Mouse (Mus musculus): Measurements from ENCODE around the gene Sirpb1b.

DNA sequence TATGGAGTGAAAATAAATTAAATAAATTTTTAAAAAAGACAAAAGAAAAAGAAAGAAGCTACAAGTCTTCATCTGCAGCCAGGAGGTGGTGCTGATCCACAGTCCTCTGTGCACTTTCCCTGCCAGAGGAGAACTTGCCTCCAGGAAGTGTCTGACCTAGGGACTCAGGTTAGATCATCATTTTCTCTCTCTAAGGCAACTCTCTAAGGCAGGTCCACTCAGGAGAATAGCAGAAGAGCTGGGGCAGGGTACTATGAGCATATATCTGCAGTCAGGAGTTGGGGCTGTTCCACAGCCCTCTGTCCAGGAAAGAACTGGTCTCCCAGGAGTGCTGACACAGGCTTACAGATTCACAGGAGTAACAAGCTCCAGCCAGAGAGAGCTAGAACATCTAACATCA is 46.3 kb downstream of the Sirpb1b start:
- TF ChIP-seq CTCF (IDR thresholded peaks at IDR 0.05; ENCODE audit: low read depth) (no peak), EP300 (IDR thresholded peaks at IDR 0.05; ENCODE audit: low read depth) (no peak)
